Comparison of ENCODE assay signal across 13 mouse cellular contexts in the genomic region with DNA sequence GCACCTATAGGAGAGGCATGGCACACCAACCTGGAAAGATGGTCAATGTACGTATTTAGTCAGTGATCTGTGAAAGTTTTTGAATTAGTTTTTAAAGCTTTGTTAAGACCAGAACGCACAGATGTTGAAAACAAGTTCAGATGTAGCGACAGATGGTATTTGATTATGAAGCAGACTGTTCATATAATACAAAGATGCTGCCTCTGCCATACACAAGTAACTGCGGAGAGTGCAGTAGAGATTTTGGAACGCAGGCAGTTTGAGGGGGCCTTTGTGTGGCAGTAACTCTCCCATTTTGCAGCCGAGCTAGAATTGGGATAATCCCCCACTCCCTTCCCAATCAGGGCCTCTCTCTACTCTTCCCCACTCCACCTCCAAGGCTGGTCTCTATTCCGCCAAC.
"Had no signal": no experiment of that assay in that cellular context is flagged by ENCODE, and none has a peak within 500 bp of the region (broad histone marks: within the 10 kb centered on the region; RNA-seq: fewer than 3 reads in every experiment).

No protein-coding gene starts in this region.

- H3K4me3 ChIP-seq: limb, embryonic 15.5 days; liver, embryonic 12.5 days; midbrain, embryonic 15.5 days; neural tube, embryonic 13.5 days; stomach, embryonic 15.5 days had no signal

- H3K27ac ChIP-seq: limb, embryonic 15.5 days; liver, embryonic 12.5 days; macrophage; midbrain, embryonic 15.5 days; neural tube, embryonic 13.5 days; stomach, embryonic 15.5 days had no signal

- DNase-seq: kidney, adult 2 months; kidney, postnatal 25 days; lung, embryonic 14.5 days; lung, postnatal 10 days; right cerebral cortex, postnatal 14 days; thymus, adult 2 months; thymus, postnatal 25 days had no signal
